Mouse (Mus musculus) intestine, embryonic 16.5 days (tissue): ENCODE data around the gene Ephx3. TPM values are rescaled to one million over a fixed set of nuclear protein-coding genes. Genes with fewer than 3 reads are reported as not detected.

Source experiments
- ATAC-seq: fragments of 200-750 bp; cut with Nextera tagmentation; 2 replicates; pipeline ENCODE4 v1.8.0; 2017; ENCODE audit warnings: moderate TSS enrichment, moderate library complexity
- H3K27ac ChIP-seq: fragments of 300-500 bp; sonication (generic); 2 replicates; pipeline ENCODE4 v1.5.1; 2014; ENCODE audit warnings: mild to moderate bottlenecking, low read length
- H3K27me3 ChIP-seq: fragments of 300-500 bp; sonication (generic); replicated peaks from 2 replicates; pipeline ENCODE4 v1.6.1; 2014; ENCODE audit warnings: low read length, control low read depth, mixed read lengths; ENCODE audit not compliant: control insufficient read depth, insufficient read depth
- H3K36me3 ChIP-seq: fragments of 300-500 bp; sonication (generic); 2 replicates; pipeline ENCODE4 v1.6.1; 2014; ENCODE audit warnings: low read length, control low read depth; ENCODE audit not compliant: control insufficient read depth, insufficient read depth
- H3K4me1 ChIP-seq: fragments of 300-500 bp; sonication (generic); 2 replicates; pipeline ENCODE4 v1.6.1; 2014; ENCODE audit warnings: low read length, control low read depth, mixed read lengths; ENCODE audit not compliant: control insufficient read depth, insufficient read depth
- H3K4me2 ChIP-seq: fragments of 300-500 bp; sonication (generic); 2 replicates; pipeline ENCODE4 v1.6.1; 2014; ENCODE audit warnings: low read depth, low read length, control low read depth
- H3K4me3 ChIP-seq: fragments of 300-500 bp; sonication (generic); 2 replicates; pipeline ENCODE4 v1.5.1; 2014; ENCODE audit warnings: mild to moderate bottlenecking, low read length
- H3K9ac ChIP-seq: fragments of 300-500 bp; sonication (generic); 2 replicates; pipeline ENCODE4 v1.6.1; 2014; ENCODE audit warnings: low read depth, low read length
- H3K9me3 ChIP-seq: fragments of 300-500 bp; sonication (generic); 2 replicates; pipeline ENCODE4 v1.6.1; 2016; ENCODE audit warnings: low read length, control low read depth; ENCODE audit not compliant: control insufficient read depth
- WGBS: fragments of 180-500 bp; shearing (Covaris S2); extraction: QIAGEN DNeasy Blood & Tissue Kit; methylation state at CpG from one replicate; pipeline ENCODE4 v1.1.7; 2014; 5-methylcytosine and 5-hydroxymethylcytosine counted together
- polyA plus RNA-seq: library from polyadenylated mRNA; unstranded; fragments of >200 nt; fragmentation: Nextera tagmentation; extraction: Ambion mirVana; gene quantifications from 2 replicates; pipeline ENCODE4 v1.2.1, GENCODE M21; 2015

Ephx3 gene
- polyA plus RNA-seq, 1 experiment from 2014 or later, result 0.16 TPM

DNA sequence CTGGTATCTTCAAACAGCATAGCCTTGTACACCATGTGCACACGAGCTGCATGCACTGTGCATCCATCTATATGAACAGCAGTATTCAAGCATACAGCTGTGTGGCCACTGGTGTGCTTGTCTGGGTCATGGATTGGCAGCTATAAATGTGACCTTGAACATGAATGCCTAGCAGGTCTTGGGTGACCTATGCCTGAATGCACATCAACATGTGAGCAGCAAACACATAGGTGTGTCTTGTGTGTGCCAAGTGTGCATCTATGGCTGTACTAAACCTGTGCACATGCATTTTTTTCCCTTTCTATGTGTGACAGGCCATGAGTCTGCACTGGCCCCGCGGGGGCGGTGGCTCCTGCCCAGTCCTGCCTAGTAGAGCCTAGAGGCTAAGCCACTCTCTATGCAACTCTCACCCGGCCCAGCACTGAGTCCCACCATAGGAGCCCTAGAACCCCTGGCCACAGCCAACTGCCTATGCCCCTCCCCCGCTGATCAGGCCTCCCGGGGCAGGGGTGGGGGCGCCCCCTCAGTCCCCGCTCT, 24.0 kb downstream of the Ephx3 start:
- 4% methylated on average over 9 of the region's 9 CpGs for WGBS
- H3K4me2 ChIP-seq, result peak overlapping the region; percentile 97
- no peaks in the 10 kb centered on the region for H3K36me3 ChIP-seq
- peaks cover 40% of the 10 kb centered on the region for H3K4me1 ChIP-seq
- H3K27me3 ChIP-seq, result no peaks in the 10 kb centered on the region
- peak; percentile 10; the same call in 1 of the 2 replicates for ATAC-seq
- peak overlapping the region; percentile 78 for H3K9ac ChIP-seq
- H3K27ac ChIP-seq, result peak overlapping the region; percentile 78
- no peaks in the 10 kb centered on the region for H3K9me3 ChIP-seq
- peak overlapping the region; percentile 73 for H3K4me3 ChIP-seq

GRCm38 (mm10) chr17:32164780-32165179, 24.6 kb downstream of the Ephx3 start:
- H3K27ac ChIP-seq, result no peak overlapping the region; the same call in 1 of the 2 replicates
- H3K4me1 ChIP-seq, result peaks cover 40% of the 10 kb centered on the region
- H3K4me2 ChIP-seq, result 0 out of 2 replicates have a peak overlapping the region, but pooled peaks have one; percentile 0
- H3K27me3 ChIP-seq, result no peaks in the 10 kb centered on the region
- H3K9me3 ChIP-seq, result no peaks in the 10 kb centered on the region
- H3K4me3 ChIP-seq, result no peak overlapping the region
- no peak for ATAC-seq
- H3K36me3 ChIP-seq, result no peaks in the 10 kb centered on the region
- no peak overlapping the region for H3K9ac ChIP-seq

GRCm38 (mm10) chr17:32163910-32164650, 25.3 kb downstream of the Ephx3 start:
- WGBS, result 50% methylated on average over 6 of the region's 6 CpGs
- no peaks in the 10 kb centered on the region for H3K9me3 ChIP-seq
- H3K9ac ChIP-seq, result no peak overlapping the region
- no peaks in the 10 kb centered on the region for H3K36me3 ChIP-seq
- no peaks in the 10 kb centered on the region for H3K27me3 ChIP-seq
- no peak overlapping the region for H3K27ac ChIP-seq
- ATAC-seq, result no peak
- H3K4me3 ChIP-seq, result no peak overlapping the region
- peaks cover 37% of the 10 kb centered on the region for H3K4me1 ChIP-seq
- 0 out of 2 replicates have a peak overlapping the region, but pooled peaks have one; percentile 0 for H3K4me2 ChIP-seq

GRCm38 (mm10) chr17:32162112-32162850, 27.1 kb downstream of the Ephx3 start:
- 0 out of 2 replicates have a peak, but pooled peaks cover 5% of the 10 kb centered on the region for H3K36me3 ChIP-seq

GRCm38 (mm10) chr17:32160882-32161281, 28.5 kb downstream of the Ephx3 start:
- H3K4me1 ChIP-seq, result peaks cover 30% of the 10 kb centered on the region
- no peaks in the 10 kb centered on the region for H3K27me3 ChIP-seq
- no peak overlapping the region for H3K4me2 ChIP-seq
- H3K36me3 ChIP-seq, result 0 out of 2 replicates have a peak, but pooled peaks cover 5% of the 10 kb centered on the region
- H3K27ac ChIP-seq, result no peak overlapping the region
- H3K9ac ChIP-seq, result no peak overlapping the region
- WGBS, result 71% methylated on average over 4 of the region's 4 CpGs
- H3K9me3 ChIP-seq, result no peaks in the 10 kb centered on the region
- H3K4me3 ChIP-seq, result no peak overlapping the region
- no peak for ATAC-seq

More at GRCm38 (mm10) chr17:32162112-32162850, 27.1 kb downstream of the Ephx3 start:
- Histone ChIP-seq H3K27ac (peak overlapping the region; percentile 61; the same call in 1 of the 2 replicates), H3K4me2 (peak overlapping the region; percentile 87), H3K9me3 (no peaks in the 10 kb centered on the region), H3K4me1 (peaks cover 37% of the 10 kb centered on the region), H3K4me3 (peak overlapping the region; percentile 52), H3K27me3 (no peaks in the 10 kb centered on the region), H3K9ac (peak overlapping the region; percentile 66)
- 1% methylated on average over 58 of the region's 58 CpGs for WGBS
- ATAC-seq, result peak; percentile 78

GRCm38 (mm10) chr17:32158841-32159240, 30.5 kb downstream of the Ephx3 start:
- Histone ChIP-seq H3K9ac (no peak overlapping the region), H3K27me3 (no peaks in the 10 kb centered on the region), H3K27ac (no peak overlapping the region), H3K36me3 (peaks cover 5% of the 10 kb centered on the region; the same call in 1 of the 2 replicates), H3K4me1 (peaks cover 13% of the 10 kb centered on the region), H3K9me3 (no peaks in the 10 kb centered on the region), H3K4me3 (no peak overlapping the region), H3K4me2 (no peak overlapping the region)
- WGBS, result 88% methylated on average over 13 of the region's 13 CpGs
- no peak for ATAC-seq

DNA sequence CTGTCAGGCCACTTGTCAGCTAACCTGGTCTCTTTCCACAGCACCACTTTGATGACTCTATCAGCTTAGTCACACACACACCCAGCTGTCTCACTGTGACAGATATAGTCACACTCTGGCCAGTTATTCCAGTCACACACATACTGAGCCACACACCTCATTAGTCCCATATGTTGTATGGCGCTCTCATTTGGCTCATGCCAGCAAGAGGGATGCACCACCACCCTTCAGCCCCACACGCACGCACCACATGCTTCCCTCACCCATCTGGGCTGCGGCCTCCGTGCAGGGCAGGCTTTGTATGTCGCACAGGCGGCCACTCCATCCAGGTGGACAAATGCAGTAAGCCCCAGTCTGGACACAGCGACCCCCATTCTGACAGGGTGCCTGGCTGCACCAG, 42.6 kb downstream of the Ephx3 start:
- Histone ChIP-seq H3K4me2 (no peak overlapping the region), H3K9ac (no peak overlapping the region), H3K4me3 (no peak overlapping the region), H3K27me3 (no peaks in the 10 kb centered on the region), H3K9me3 (no peaks in the 10 kb centered on the region), H3K27ac (no peak overlapping the region), H3K36me3 (peaks cover 3% of the 10 kb centered on the region; the same call in 1 of the 2 replicates), H3K4me1 (peaks cover 3% of the 10 kb centered on the region; the same call in 1 of the 2 replicates)
- ATAC-seq, result no peak
- 95% methylated on average over 8 of the region's 8 CpGs for WGBS

DNA sequence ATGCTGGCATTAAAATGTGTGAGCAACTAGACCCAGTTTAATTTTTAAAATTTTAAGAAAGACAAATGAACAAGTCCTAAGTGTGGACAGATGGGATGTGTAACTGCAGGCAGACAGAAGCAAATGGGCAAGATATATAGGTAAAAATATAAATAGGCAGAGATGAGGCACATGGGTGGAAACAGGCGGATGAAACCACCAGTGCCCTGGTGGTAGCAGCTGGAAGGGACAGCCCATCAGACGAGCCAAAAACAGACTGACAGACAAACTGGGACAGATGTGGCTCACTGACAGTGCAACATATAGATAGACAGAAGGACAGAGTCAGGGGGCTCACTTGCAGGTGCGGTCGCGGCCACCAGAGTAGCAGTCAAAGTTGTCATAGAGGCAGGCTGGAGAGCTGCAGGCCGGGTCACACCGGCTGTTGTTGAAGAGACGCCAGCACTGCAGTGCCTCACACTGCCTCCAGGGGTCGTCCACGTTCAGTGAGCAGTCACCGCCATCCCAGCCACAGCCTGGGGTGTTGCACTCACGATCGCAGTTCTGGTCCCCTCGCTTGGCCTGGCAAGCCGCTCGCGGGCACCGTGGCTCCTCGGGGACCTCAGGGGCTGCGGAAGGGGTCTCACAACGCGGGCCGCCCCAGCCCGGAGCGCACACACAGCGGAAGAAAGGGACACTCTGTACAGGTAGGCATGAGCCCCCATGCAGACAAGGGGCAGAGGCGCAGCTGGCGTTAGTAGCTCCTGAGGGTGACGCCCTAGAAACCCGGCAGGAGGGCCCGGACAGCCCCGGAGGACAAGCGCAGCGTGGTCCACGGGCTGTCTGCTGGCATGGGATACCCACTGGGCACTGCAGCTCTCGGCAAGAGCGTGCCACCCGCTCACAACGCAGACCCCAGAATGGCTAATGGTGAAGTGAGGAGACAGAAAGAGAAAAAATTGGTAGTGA, 46.2 kb downstream of the Ephx3 start:
- Histone ChIP-seq H3K4me3 (0 out of 2 replicates have a peak overlapping the region, but pooled peaks have one; percentile 25), H3K4me1 (peaks cover 3% of the 10 kb centered on the region; the same call in 1 of the 2 replicates), H3K4me2 (peak overlapping the region; percentile 64), H3K36me3 (peaks cover 9% of the 10 kb centered on the region; the same call in 1 of the 2 replicates), H3K27ac (no peak overlapping the region), H3K9me3 (no peaks in the 10 kb centered on the region), H3K27me3 (no peaks in the 10 kb centered on the region), H3K9ac (peak overlapping the region; percentile 55; the same call in 1 of the 2 replicates)
- ATAC-seq, result peak; percentile 89
- WGBS, result 34% methylated on average over 39 of the region's 39 CpGs
